Mouse (Mus musculus): ENCODE data around the gene Cox5a.
A peak's percentile ranks its signal among the peaks of the same experiment; 100 is the strongest.

Gene Cox5a

DNA sequence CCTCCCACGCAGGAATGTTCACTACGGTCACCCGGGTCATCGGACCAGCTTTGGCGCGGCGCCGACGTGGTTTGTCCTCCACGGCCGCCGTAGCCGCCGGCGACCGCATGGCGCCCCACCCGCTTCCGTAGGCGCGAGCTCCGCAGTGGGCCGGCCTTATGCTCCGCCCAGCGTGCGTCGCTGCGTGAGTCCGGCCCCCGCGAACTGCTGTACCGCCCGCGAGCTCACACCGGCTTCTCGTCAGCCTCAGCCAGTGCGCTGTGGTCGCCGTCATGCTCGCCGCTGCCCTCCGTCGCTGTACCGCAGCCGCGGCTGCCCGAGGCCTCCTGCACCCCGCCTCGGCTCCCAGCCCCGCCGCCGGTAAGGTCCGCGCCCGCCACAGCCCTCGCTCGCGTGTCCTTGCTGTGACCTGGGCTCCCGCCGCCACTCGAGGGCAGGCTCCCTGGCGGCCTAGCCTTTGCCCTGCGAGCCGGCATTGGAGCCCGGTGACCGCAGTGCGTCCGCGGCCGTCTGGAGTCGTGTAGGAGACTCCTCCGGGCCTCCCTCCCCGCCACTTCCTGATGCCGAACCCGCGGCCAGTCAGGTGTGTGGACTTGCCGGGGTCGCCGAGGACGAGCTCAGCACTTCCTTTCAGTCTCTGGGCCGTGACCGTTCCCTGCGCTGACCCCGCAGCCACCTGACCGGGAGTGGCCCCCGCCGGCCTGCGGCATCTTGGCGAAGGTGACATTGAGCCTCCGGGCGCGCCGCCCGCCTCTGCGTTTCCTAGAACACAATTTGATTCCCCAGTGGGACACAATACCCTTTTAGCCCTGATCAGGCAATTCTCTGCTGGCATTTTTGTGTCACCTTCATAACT is at the start of gene Cox5a:
Gene Cox5a (plus strand): TSS at position 219 of the 856 bp plus-strand sequence.
- DNase-seq (ENCODE audit: low spot score in 2 of 2), result peak; percentile 86 to 88

DNA sequence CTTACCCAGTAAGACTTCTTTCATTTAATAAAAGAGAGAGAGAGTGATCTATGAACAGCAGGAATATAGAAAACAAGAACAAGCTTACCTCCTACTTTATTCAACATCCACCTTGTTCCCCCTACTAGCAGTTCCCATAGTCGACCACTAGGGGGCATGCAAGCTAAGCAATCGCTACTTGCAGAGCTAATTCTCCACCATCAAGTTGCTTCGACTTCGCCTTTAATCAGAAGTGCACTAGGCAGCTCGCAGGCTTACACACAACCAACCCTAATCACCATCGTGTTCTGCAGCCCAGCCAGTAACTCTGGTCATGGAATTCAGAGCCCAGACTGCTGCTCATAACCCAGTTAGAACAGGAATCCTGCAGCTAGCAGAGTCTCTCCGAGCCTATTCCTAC is 35.3 kb upstream of the Cox5a start:
- DNase-seq (ENCODE audit: low spot score in 2 of 2), result peak; percentile 57 to 79

GRCm38 (mm10) chr9:57487807-57488206 is 33.3 kb upstream of the Cox5a start:
- no peak for DNase-seq (ENCODE audit: low spot score in 2 of 2)

- no peak for DNase-seq (ENCODE audit: low spot score in 2 of 2)
Measured at GRCm38 (mm10) chr9:57493532-57493931, 27.5 kb upstream of the Cox5a start.

DNA sequence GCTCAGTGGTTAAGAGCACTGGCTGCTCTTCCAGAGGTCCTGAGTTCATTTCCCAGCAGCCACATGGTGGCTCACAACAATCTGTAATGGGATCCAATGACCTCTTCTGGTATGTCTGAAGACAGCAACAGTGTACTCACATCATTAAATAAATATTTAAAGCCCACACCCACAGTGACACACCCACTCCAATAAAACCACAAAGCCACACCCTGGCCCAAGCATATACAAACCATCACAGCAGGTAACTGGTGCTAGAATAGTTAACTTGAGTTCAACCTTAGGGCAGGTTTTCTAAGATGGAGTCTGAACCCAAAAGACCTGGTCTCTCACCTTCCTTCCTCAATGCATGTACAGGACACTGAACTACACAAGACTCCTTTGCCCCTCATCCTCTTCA is 26.1 kb upstream of the Cox5a start:
- no peak for DNase-seq (ENCODE audit: low spot score in 2 of 2)

DNA sequence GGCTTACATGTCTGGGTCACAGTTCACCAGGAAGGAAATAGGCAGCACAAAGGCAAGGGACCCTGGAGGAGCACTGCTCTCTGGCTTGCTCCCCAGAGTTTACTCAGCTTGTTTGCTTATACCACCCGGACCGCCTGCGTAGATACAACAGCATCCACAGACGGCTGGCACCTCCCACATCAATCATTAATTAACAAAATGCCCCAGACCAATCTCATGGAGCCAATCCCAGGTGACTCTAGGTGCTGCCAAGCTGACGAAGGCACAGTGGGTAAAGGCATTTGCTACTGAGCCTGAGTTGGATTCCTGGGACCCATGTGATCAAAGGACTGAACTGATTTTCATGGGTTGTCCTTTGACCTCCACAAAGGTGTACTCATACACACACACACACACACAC is 23.8 kb upstream of the Cox5a start:
- DNase-seq (ENCODE audit: low spot score in 2 of 2), result no peak

DNA sequence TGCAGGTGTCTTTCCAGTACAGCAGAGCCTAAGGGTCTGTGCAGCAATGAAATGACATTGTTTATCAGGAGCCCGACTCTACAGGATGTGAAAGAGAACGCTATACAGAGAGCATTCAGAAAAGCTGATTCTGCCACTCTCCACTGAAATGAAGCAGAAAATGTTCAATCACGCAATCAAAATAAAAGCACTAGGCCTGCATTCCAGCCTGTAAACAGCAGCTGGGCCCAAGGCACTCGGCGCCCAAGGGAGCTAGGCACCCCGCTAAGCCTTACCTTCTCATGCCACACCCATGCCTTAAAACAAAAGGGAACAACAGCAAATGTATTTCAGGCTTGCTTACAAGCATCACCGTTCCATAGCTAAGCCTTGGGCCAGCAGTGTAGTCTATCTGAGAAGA is 22.5 kb upstream of the Cox5a start:
- no peak for DNase-seq (ENCODE audit: low spot score in 2 of 2)

DNA sequence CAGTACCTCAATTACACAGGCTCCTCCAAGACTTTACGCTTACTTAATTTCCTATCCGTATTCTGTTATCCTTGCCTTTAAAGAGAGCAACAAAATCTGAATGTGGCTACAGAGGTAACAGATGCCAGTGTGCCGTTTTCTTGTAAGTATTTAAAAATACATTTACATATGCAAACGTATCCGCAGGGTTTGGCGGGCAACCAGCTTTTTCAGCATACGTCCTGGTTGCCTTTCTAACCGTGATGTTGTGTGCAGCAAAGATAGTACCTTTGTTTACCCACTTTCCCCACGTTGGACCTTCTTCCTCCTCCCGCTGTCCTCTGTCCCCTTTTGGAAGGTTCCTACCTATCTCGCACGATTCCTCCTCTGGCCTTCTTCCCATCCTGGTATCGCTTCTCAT is 19.6 kb upstream of the Cox5a start:
- no peak for DNase-seq (ENCODE audit: low spot score in 2 of 2)

DNA sequence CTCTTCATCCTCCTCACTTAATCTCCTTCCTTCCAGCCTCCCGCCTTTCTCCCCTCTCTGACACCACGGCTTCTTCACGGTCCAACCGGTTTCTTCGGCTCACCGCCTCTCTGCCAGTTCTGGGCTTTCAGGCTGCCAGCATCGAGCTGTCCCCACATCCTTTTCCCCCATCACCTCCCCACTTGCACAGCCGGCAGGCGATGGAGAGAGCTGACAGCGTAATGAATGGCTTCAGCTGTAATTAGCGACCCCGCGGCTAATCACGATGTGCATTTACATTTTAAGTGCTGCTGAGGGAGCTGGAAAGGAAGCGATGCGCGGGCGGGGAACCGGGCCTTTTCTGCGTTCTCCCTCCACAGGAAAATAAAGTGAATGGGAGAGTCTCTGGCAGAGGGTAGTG is 19.2 kb upstream of the Cox5a start:
- no peak for DNase-seq (ENCODE audit: low spot score in 2 of 2)

DNA sequence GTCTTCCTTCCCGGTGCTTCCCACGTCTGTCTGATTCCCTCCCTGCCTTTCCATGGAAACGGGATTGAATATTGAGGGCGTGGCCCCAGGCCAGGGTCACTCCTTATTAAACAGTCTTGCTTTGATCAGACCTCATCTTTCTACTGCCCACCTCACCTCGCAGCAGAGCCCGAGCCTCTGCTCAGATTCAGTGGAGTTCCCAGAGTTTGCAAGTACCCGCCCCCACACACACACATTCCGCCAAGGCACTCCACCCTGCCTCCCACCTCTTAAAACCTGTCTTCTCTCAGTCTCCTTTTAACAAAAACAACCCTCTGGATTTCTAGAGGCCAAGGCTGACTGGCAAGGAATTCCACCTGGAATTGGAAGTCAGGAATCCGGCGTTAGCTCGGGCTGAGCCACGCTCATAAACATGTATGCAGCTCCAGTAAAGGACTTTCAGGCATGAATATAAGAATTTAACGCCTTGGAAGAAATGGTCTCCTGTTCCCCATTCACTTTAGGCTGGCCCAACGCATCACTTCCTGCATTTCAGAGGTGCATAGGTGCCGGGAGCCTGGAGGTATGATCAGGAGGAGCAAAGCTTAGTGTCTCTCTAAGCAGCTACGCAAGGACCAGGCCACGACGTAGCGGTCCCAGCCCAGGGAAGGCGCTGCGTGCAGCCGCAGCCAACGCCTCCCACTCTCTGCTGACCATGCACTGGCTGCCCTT is 18.0 kb upstream of the Cox5a start:
- DNase-seq (ENCODE audit: low spot score in 2 of 2), result no peak

GRCm38 (mm10) chr9:57503622-57504380 is 17.3 kb upstream of the Cox5a start, which contains the start of gene Rpp25:
Gene Rpp25 (plus strand): TSS chr9:57504026.
- DNase-seq (ENCODE audit: low spot score in 2 of 2), result peak in 1 of 2 experiments; percentile 15

- DNase-seq (ENCODE audit: low spot score in 2 of 2), result peak; percentile 25 to 65
Measured at GRCm38 (mm10) chr9:57504381-57504700, 16.7 kb upstream of the Cox5a start.

- no peak for DNase-seq (ENCODE audit: low spot score in 2 of 2)
Measured at GRCm38 (mm10) chr9:57504891-57505290, 16.2 kb upstream of the Cox5a start.

GRCm38 (mm10) chr9:57505700-57506099 is 15.4 kb upstream of the Cox5a start:
- no peak for DNase-seq (ENCODE audit: low spot score in 2 of 2)

GRCm38 (mm10) chr9:57510577-57510976 is 10.5 kb upstream of the Cox5a start:
- DNase-seq (ENCODE audit: low spot score in 2 of 2), result no peak

DNA sequence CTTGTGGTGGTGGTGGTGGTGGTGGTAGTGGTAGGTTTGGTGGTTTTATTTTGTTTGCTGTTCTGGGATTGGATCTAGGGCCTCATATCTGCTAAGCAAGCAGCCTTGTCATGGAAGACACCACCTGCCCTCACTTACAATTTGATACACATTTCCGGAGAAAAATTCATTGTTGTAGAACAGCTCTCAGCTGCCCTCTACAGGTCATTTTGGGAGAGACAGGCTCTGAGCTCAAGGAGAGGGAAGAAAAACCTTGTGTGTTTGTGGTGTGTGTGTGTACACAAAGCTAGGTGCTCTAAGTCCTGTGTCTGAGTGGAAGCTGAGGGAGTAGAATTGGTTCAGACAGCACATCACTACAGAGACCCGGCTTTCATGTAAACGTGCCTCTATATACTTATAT is 4.0 kb upstream of the Cox5a start:
- peak; percentile 54 to 65 for DNase-seq (ENCODE audit: low spot score in 2 of 2)

DNA sequence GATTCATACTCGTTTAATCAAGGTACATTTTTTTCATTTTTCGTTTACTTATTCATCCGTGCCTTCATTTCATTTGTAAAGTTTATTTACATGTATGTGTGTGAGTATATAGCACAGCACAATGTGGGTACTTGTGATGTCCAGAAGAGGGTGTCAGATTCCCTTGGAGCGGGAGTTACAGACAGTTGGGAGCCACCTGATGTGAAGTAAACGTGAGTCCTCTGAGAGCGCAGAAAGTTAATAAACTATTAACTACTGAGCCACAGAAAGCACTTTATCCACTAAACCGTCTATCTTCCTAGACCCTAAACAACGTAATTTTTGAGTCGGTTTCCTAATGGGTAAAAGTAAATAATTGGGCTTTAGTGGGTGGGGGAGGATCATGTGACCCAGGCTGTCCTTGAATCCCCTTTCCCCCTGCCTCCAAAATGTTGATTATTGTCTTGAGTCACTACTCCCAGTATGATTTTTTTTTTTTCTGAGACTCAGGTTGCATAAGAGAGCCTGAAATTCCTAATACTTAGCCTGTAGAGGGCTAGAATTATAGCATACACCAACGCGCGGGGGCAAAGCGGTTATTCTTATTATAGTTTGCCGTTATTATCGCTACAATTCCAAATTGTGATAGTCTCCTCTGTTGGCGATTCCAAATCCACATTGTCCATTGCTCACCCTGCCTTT is 559 bp upstream of the Cox5a start:
- no peak for DNase-seq (ENCODE audit: low spot score in 2 of 2)

DNA sequence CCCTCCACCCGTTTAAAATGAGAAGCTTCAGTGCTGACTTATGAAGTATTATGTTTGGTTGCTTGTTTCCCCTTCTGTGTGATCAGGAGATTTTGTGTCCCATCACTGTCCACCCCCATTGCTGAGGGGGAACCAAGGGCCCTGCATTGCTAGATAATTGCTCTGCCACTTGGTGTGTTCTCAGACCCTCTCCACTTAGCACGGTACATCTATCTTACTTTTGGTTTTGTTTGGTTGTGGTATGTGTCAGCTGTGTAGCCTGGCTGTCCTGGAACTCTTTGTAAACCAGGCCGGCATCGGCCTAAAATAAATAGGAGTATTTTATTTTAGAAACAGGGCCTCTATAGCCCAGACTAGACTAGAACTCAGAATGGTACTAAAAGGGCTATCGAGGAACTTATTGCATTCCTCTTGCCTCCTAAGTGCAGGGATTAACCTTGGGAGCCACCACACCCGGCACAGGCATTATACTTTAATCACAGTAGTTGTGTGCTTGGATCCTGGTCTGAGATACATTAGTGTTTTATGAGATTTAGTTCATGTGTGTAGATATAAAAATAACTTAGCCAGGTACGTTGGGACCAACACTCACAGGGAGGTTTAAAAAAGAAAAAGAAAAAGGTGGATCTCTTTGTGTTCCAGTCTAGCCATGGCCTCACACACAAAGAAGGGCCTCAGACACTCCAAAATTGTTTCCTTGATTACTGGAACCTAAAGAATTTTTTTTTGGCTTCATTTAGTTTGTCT is 1.2 kb downstream of the Cox5a start:
- no peak for DNase-seq (ENCODE audit: low spot score in 2 of 2)

- DNase-seq (ENCODE audit: low spot score in 2 of 2), result no peak
Measured at GRCm38 (mm10) chr9:57522861-57523246, 1.8 kb downstream of the Cox5a start.

DNA sequence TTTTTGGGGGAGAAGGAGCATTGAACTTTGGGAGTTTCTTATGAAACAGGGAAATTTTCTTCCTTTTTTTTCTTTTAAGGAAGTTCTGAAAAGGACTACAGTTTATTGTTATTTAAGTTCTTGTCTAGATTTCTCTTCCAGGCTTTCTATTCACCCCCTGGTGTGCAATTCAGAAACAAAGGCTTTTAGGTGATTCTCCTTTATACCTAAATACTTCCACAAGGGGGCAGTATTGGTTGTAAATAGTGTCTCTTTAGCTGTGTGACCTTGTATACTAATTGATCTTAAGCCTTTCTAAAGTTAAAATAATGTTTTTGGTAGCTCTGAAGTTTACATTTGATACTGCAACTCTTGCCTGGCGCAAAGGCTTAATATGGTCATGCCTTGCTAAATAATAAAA is 2.7 kb downstream of the Cox5a start:
- DNase-seq (ENCODE audit: low spot score in 2 of 2), result peak in 1 of 2 experiments; percentile 26

GRCm38 (mm10) chr9:57524439-57524838 is 3.4 kb downstream of the Cox5a start:
- no peak for DNase-seq (ENCODE audit: low spot score in 2 of 2)

Data from natural killer cell, adult 2 months (primary cell).